Mouse (Mus musculus) right cerebral cortex, adult 2 months (tissue): ENCODE measurements around the gene Ahctf1.
A peak's percentile ranks its signal among the peaks of the same experiment; 100 is the strongest.
"Not testable (repeated sequence)": the region's sequence is repeated elsewhere in the genome, so short reads cannot be mapped to it uniquely, and the experiment has no call there.

Experiments used
- DNase-seq, 2 experiments: peaks; one replicate each; pipeline ENCODE4 v3.0.0; 2021 to 2022; ENCODE audit warnings: low spot score in 2 of 2

Gene Ahctf1

DNA sequence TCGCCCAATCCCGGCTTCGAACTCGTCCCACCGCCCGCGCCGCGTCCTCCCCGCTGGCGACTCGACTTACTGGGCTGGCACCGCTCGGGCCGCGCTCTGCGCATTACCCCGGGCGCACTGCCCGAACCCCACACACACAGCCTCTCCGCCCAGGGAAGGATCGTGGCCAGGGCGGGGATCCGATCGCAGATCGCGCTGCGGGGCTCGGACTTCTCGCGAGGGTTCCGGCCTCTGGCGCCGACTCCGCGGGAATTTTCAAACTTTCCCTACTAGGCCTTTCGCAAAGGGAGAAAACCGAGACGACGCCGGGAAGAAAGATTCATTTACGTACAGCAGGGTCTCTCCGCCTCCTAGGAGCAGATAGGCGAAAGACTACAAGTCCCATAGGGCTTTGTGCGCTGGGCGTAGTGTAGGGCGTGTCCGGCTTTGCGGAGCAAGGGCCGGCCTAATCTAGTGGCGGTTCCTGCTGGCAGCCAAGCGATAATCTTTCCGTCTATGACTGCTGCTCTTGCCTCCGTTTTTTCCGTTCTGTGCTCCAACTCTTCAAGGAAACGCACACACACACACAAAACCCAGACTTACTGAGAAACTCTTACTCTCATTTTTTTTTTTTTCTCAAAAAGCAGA lies at the start of gene Ahctf1:
Ahctf1 (minus strand) TSS at position 168 of the 627 bp plus-strand sequence.
- peak; percentile 99 for DNase-seq

GRCm38 (mm10) chr1:179847759-179848389 lies 44.4 kb upstream of the Ahctf1 start:
- peak; percentile 83 to 90 for DNase-seq

DNA sequence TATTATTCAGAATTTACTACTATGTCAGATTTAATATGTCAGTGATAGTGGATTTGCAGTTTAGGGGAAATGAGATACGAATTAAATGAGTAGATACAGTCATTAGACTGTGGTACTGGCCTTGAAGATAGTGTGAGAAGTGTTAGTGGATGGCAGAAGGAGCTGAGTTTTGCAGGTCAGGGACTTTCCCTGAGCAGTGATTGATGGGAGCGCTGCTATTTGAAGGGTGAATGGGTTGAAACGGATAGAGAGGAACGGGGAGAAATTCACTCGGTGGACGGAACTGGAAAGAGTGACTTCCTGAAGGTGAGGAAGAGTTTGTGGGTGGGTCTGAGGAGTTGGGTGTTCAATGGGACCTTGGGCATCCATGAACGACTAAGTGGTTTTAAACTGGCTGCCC lies 43.7 kb upstream of the Ahctf1 start:
- DNase-seq, result no peak

GRCm38 (mm10) chr1:179845832-179846499 lies 42.5 kb upstream of the Ahctf1 start:
- DNase-seq, result no peak

DNA sequence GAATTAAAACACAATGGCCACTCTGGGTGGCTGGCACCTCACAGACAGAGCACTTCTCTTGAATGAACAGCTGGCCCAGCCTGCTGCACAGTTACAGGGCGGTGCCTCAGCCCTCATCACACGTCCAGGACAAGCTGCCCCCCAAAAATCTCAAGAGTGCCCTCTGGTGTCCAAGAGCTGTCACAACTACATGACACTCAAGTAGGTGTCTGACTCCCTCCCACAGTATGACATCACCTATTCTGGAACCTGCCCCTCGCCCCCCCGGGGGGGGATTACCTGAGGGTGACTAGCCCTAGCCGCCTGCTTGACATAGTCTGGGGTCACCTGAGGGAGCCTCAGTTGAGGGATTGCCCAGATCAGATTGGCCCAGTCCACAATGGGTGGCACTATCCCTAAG lies 41.4 kb upstream of the Ahctf1 start:
- peak; percentile 55 to 64 for DNase-seq

- DNase-seq, result no peak
Observed at GRCm38 (mm10) chr1:179843981-179844380, 40.5 kb upstream of the Ahctf1 start.

DNA sequence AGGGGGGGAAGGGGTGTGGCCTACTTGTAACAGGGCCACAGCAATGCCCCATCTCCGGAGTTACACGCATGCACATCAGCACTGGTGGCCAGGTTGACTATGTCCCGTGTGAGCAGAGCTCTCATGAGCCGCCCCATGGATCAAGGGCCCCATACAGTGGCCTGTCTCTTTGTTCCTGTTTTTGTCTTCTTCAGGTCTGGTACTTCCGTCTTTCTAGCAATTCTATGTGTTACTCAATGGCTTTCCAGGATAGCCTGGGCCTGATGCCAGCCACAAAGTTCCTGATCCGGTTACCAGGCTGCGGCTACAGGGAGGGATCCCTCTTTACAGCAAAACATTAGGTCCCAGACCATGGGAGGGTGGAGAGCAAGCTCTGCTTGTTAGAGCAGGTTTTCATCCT lies 39.1 kb upstream of the Ahctf1 start:
- peak in 1 of 2 experiments; percentile 6 for DNase-seq

- no peak for DNase-seq
Observed at GRCm38 (mm10) chr1:179836426-179837404, 33.2 kb upstream of the Ahctf1 start.

GRCm38 (mm10) chr1:179835753-179836425 lies 32.4 kb upstream of the Ahctf1 start:
- DNase-seq, result no peak

DNA sequence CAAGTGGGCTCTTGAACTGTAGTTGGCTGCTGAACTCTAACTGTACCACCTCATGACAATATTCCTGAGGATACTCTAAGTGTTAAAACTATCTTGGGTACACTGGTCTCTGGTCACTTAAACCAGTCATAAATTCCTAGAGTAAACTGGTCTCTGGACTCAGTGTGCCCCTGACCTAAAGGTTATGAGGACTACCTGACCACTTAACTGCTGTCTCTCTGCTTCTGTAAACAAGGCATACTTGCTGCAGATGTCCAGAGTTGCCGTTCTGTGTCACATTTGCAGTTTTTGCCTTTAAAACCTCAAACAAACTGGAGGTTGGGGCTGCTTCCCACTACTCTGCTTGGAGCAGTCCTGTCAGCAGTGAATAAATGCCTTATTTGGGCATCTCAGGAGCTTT lies 30.1 kb upstream of the Ahctf1 start:
- DNase-seq, result no peak

- no peak for DNase-seq
Observed at GRCm38 (mm10) chr1:179832710-179833240, 29.3 kb upstream of the Ahctf1 start.

DNA sequence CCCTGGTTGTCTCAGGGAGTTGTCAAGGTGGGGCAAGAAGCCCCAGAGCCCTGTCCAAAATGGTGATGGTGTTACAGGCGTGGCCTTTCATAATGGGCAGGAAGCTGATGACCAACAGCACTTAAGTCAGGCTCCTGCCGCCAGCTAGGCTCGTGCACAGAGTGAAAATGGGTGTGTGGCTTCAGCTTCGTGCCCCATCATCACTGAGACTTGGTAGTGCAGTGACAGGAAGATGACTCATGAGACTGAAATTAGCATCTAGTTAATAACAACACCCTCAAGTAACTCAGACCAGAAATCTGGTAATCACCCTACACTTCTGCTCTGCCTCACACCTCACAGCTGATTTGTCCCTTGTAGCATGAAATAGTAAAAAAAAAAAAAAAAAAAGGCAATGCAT lies 25.4 kb upstream of the Ahctf1 start:
- DNase-seq, result no peak

DNA sequence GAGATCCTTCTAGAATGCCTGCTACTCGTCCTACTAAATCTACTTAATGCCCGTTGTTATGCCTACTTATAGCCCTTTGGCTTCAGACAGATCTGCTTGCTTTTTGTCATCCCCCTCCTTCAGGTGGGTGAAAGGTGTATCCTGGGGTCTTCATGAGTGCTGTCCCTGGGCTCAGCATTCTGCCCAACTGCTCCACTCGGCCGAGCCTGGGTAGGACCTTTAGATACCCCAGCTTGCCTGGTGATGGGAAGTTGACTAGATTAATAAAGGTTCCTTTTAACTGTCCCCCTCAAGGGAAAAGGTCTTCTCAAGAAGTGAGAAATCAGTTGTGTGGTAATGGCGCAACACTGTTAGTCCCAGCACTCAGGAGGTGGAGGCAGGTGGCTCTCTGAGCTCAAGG lies 24.6 kb upstream of the Ahctf1 start:
- DNase-seq, result no peak

- no peak for DNase-seq
Observed at GRCm38 (mm10) chr1:179824549-179824948, 21.1 kb upstream of the Ahctf1 start.

DNA sequence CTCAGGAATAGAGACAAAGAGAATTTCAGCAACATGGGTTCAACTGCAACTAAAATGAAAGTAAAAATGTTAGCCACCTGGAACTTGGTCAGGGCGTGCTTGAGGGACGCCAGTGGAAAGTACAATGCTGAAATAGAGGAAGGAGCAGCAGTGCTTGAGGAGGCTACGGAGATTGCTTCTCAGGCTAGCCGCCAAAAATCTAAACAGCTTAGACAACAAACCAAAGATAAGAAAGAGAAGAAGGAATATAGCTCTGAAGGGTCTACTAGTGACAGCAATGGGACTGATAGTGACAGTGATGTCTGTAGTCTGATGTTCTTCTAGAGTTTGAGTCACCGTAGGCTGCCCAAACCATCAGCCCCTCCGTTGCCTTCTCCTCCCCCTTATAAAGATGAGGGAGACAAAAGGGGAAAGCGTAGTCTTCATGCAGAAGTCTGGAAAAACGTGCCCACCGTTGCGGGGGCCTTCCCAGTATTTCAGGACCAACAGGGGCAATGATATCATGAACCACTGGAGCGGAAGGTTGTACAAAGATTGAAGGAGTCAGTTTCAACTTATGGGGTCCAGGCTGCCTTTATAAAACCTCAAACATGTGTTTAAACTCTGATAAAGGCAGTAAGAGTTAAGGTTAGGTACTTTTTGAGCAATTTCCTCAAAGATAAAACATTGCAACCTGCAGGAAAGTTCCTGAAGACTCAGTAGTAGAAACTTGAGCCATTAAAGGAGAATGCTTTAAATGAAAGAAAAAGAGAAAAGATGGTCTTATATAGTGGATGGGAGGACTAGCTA lies 15.2 kb upstream of the Ahctf1 start:
- DNase-seq, result not testable (repeated sequence)

DNA sequence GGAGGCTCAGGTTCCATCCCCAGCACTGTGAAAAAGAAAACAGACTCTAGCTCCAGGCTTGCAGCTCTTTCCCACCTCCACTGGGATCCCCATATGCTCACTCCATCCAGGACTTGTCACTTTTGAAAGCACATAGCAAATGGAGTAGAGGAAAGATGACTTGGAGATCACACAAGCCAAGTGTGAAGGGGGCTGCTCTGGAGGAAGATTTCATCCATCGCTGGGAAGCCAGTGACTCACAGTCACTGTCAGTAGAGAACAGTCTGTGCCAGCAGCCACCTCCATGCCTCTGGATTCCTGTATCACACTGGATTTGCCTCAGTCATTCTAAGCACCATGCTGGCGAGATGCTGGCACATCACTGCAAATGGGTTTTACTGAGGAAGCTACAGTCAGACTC lies 11.1 kb upstream of the Ahctf1 start:
- peak; percentile 50 to 59 for DNase-seq

GRCm38 (mm10) chr1:179813385-179813784 lies 9.9 kb upstream of the Ahctf1 start:
- no peak for DNase-seq

- no peak for DNase-seq
Observed at GRCm38 (mm10) chr1:179808300-179808699, 4.8 kb upstream of the Ahctf1 start.

DNA sequence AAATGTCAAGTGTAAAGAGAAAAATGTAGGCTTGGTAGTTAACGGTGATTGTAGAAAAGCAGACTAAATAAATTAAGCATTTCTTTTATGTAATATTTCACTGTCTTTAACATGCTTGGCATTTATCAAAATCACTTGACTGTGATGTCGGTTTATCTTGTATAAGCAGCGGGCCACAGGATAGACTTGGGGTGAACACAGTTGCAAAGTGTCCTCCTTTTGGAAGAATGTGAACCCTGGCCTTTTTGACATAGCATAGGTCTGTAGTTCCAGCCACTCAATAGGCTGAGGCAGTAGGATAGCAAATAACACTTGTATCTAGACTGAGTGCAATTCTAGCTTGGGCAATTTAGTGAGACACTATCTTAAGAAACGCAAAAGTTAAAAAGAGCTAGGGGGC lies 4.0 kb upstream of the Ahctf1 start:
- DNase-seq, result no peak

GRCm38 (mm10) chr1:179805751-179806150 lies 2.3 kb upstream of the Ahctf1 start:
- DNase-seq, result no peak
